Mouse (Mus musculus) ES-E14 (cell line): ENCODE measurements at regions not wholly inside any gene's neighbourhood (a gene's known extent, or its start where the extent isn't known, plus 50 kb on each side); places are given as distances from the start of the nearest gene placed in this dataset.

Source experiments
- CHD2 ChIP-seq: IDR thresholded peaks from 2 replicates; pipeline ENCODE4 v1.6.1; 2014; ENCODE audit warnings: mild to moderate bottlenecking, low read depth, low read length, inconsistent platforms
- ZC3H11A ChIP-seq: IDR thresholded peaks from 2 replicates; pipeline ENCODE4 v1.6.1; 2012; ENCODE audit warnings: low read depth, mild to moderate bottlenecking, inconsistent platforms, low read length, borderline replicate concordance
- ZNF384 ChIP-seq: IDR thresholded peaks from 2 replicates; pipeline ENCODE4 v1.6.1; 2012; ENCODE audit warnings: low read depth, low read length, inconsistent platforms

DNA sequence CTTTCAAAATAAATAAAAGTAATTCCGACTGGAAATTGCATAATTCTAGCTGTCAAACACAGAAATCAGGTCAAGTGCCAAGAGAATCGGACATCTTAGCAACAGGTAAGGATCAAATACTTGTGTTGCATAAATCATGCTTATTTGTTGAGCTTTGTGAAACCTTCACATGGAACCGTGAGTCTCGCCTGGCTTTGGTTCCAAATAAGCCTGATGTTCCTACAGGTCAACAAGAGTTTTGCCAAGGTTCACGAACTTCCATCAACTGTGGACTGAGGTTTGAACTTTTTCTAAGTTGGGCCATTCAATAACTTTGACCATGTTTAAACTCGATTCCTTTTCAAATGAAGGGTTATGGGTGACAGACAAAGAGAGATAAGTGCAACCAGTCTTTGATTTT lies 332.8 kb downstream of the Ankrd50 start:
- TF ChIP-seq ZNF384 (no peak), CHD2 (no peak), ZC3H11A (no peak)
